Mouse (Mus musculus) forebrain, embryonic 14.5 days (tissue): ENCODE data around the gene Katnb1. TPM values are rescaled to one million over a fixed set of nuclear protein-coding genes. Genes with fewer than 3 reads are reported as not detected.

Source experiments
- ATAC-seq: fragments of 200-750 bp; cut with Nextera tagmentation; 2 replicates; pipeline ENCODE4 v1.8.0; 2017; ENCODE audit warnings: mild to moderate bottlenecking, moderate library complexity
- DNase-seq: peaks from one replicate; pipeline ENCODE4 v3.0.0-alpha.2; 2015; ENCODE audit warnings: low spot score
- H3K27ac ChIP-seq: fragments of 300-500 bp; sonication (generic); 2 replicates; pipeline ENCODE4 v1.5.1; 2014; ENCODE audit warnings: low read depth, mild to moderate bottlenecking, control low read depth, low read length, moderate library complexity
- H3K27me3 ChIP-seq: fragments of 300-500 bp; sonication (generic); replicated peaks from 2 replicates; pipeline ENCODE4 v1.6.1; 2014; ENCODE audit warnings: low read length, control low read depth, mixed read lengths; ENCODE audit not compliant: control insufficient read depth, insufficient read depth
- H3K36me3 ChIP-seq: fragments of 300-500 bp; sonication (generic); 2 replicates; pipeline ENCODE4 v1.6.1; 2014; ENCODE audit warnings: low read length, control low read depth; ENCODE audit not compliant: control insufficient read depth, insufficient read depth
- H3K4me1 ChIP-seq: fragments of 300-500 bp; sonication (generic); 2 replicates; pipeline ENCODE4 v1.6.1; 2014; ENCODE audit warnings: antibody characterized with exemption, low read length, control low read depth; ENCODE audit not compliant: control insufficient read depth, insufficient read depth
- H3K4me2 ChIP-seq: fragments of 300-500 bp; sonication (generic); 2 replicates; pipeline ENCODE4 v1.6.1; 2014; ENCODE audit warnings: mild to moderate bottlenecking, control low read depth, low read length
- H3K4me3 ChIP-seq: fragments of 300-500 bp; sonication (generic); 2 replicates; pipeline ENCODE4 v1.5.1; 2014; ENCODE audit warnings: low read depth, low read length, control low read depth
- H3K9ac ChIP-seq: fragments of 300-500 bp; sonication (generic); 2 replicates; pipeline ENCODE4 v1.6.1; 2014; ENCODE audit warnings: mild to moderate bottlenecking, low read length, control low read depth, moderate library complexity
- H3K9me3 ChIP-seq: fragments of 300-500 bp; sonication (generic); replicated peaks from 2 replicates; pipeline ENCODE4 v1.6.1; 2016; ENCODE audit warnings: low read length, control low read depth, mixed read lengths; ENCODE audit not compliant: control insufficient read depth
- WGBS: fragments of 180-500 bp; shearing (Covaris S2); extraction: QIAGEN DNeasy Blood & Tissue Kit; methylation state at CpG from one replicate; pipeline ENCODE4 v1.1.7; 2014; 5-methylcytosine and 5-hydroxymethylcytosine counted together
- polyA plus RNA-seq: library from polyadenylated mRNA; unstranded; fragments of >200 nt; fragmentation: Nextera tagmentation; extraction: Ambion mirVana; gene quantifications from 2 replicates; pipeline ENCODE4 v1.2.1, GENCODE M21; 2014

The Katnb1 gene
- 26.2 and 37.0 TPM in 2 replicates for polyA plus RNA-seq

GRCm38 (mm10) chr8:95080381-95081341, at the start of gene Katnb1:
Gene Katnb1, plus strand, starts transcription at chr8:95081186.
- under 1% methylated on average over 47 of the region's 47 CpGs for WGBS
- ATAC-seq (peak; percentile 98), DNase-seq (peak; percentile 100)
- Histone ChIP-seq H3K9ac (peak within 1 kb of the TSS; percentile 84), H3K4me2 (peak within 1 kb of the TSS; percentile 64), H3K4me3 (peak within 1 kb of the TSS; percentile 82), H3K9me3 (no peaks in the 10 kb centered on the region), H3K27ac (peak within 1 kb of the TSS; percentile 41; the same call in 1 of the 2 replicates), H3K36me3 (peaks cover 23% of the 10 kb centered on the region), H3K27me3 (no peaks in the 10 kb centered on the region), H3K4me1 (peaks cover 10% of the 10 kb centered on the region)

- Histone ChIP-seq H3K4me2 (no peak overlapping the region), H3K9me3 (no peaks in the 10 kb centered on the region), H3K4me1 (no peaks in the 10 kb centered on the region), H3K36me3 (no peaks in the 10 kb centered on the region), H3K9ac (no peak overlapping the region), H3K4me3 (no peak overlapping the region), H3K27me3 (no peaks in the 10 kb centered on the region), H3K27ac (no peak overlapping the region)
- peak; percentile 44 for DNase-seq
- ATAC-seq, result peak; percentile 68
- 67% methylated on average over 7 of the region's 7 CpGs for WGBS
Observed at GRCm38 (mm10) chr8:95037106-95037925, 43.7 kb upstream of the Katnb1 start.

- H3K9ac ChIP-seq, result no peak overlapping the region
- 74% methylated on average over 6 of the region's 6 CpGs for WGBS
- no peak for DNase-seq
Observed at GRCm38 (mm10) chr8:95041883-95042784, 38.9 kb upstream of the Katnb1 start.

DNA sequence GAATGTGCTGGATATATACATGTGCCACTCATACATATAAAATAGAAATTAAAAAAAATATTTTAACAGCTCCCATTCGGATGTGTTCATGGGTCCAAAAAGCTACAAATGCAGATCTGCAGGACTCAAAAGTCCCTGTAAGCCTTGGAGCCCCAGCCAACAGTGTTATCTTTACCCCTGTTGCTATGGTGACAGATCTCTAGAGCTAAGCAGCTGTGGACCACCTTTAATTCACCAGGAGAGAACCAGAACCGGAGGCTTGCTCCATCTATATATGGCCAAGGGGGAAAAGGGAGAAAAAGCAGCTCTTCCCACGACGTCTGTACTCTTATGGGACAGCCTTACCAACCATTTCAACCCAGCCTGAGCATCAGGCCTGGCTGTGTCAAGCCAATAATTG, 36.2 kb upstream of the Katnb1 start:
- DNase-seq, result no peak
- Histone ChIP-seq H3K27ac (no peak overlapping the region), H3K36me3 (no peaks in the 10 kb centered on the region), H3K4me2 (no peak overlapping the region), H3K4me3 (no peak overlapping the region), H3K4me1 (no peaks in the 10 kb centered on the region), H3K27me3 (no peaks in the 10 kb centered on the region), H3K9ac (no peak overlapping the region), H3K9me3 (no peaks in the 10 kb centered on the region)
- no peak for ATAC-seq
- WGBS, result 74% methylated on average over 4 of the region's 4 CpGs

More at GRCm38 (mm10) chr8:95041883-95042784, 38.9 kb upstream of the Katnb1 start:
- H3K27me3 ChIP-seq, result no peaks in the 10 kb centered on the region
- H3K27ac ChIP-seq, result no peak overlapping the region
- no peaks in the 10 kb centered on the region for H3K9me3 ChIP-seq
- H3K4me3 ChIP-seq, result no peak overlapping the region
- no peak for ATAC-seq
- H3K4me2 ChIP-seq, result no peak overlapping the region
- no peaks in the 10 kb centered on the region for H3K4me1 ChIP-seq
- no peaks in the 10 kb centered on the region for H3K36me3 ChIP-seq

DNA sequence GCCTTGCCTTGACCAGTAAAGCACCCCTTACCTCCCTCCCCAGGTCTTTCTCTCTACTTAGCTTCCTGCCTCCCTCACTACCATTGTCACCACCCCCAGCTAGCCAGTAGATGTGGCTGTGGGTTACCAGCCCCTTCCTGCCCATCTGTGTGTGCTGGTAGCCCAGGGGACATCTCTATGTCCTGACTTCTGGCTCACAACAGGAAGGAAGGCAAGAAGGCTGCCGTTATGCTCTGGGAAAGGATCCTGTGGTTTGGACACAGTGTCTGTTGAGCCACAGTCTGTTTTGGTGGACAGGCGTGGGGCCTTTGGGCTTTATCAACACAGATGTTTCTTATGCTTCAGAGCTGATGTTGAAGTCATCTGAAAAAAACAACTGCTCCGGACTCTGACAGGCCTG, 34.0 kb upstream of the Katnb1 start:
- no peaks in the 10 kb centered on the region for H3K36me3 ChIP-seq
- WGBS, result 70% methylated on average over 3 of the region's 3 CpGs
- H3K4me1 ChIP-seq, result no peaks in the 10 kb centered on the region
- H3K4me3 ChIP-seq, result no peak overlapping the region
- H3K27me3 ChIP-seq, result no peaks in the 10 kb centered on the region
- no peak overlapping the region for H3K4me2 ChIP-seq
- H3K9ac ChIP-seq, result no peak overlapping the region
- ATAC-seq, result no peak
- DNase-seq, result no peak
- H3K9me3 ChIP-seq, result no peaks in the 10 kb centered on the region
- H3K27ac ChIP-seq, result no peak overlapping the region

DNA sequence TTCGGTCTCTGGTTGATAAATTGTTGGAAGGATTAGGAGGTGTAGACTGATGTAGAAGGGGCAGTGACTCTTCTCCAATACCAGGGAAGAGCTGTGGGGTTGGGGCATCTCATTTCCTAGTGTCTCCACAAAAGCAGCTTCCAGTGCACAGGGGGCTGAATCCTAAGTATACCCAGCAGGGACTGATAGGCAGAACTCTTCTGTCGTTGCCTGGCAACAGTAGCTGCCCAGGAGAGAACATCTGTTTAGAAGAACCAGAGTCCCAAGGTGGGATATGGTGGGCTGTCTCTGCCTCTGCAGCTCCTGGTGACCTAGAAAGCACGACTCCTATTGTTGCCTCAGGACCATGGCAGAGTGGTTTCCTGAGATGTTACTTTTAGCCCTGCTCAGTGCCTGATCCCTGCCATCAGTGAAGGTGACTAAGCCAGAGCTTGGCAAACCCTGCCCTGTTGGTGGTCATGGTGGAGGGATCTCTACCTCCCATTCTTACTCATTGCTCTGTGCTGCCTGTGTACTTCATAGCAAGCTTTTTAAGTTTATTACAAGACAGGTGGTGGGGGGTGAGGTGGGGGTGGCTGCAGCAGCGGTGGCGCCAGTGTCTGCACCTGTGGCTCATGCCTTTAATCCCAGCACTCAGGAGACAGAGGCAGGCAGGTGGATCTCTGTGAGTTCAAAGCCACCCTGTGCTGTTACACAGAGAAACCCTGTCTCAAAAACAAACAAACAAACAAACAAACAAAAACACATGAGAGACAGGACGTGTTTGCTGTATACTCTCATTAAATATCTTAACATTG, 32.9 kb upstream of the Katnb1 start:
- Histone ChIP-seq H3K9ac (no peak overlapping the region), H3K4me2 (no peak overlapping the region), H3K36me3 (no peaks in the 10 kb centered on the region), H3K9me3 (no peaks in the 10 kb centered on the region), H3K4me1 (no peaks in the 10 kb centered on the region), H3K27ac (no peak overlapping the region), H3K27me3 (no peaks in the 10 kb centered on the region), H3K4me3 (no peak overlapping the region)
- no peak for DNase-seq
- no peak for ATAC-seq
- WGBS, result 68% methylated on average over 6 of the region's 6 CpGs

GRCm38 (mm10) chr8:95049636-95050035, 31.4 kb upstream of the Katnb1 start:
- ATAC-seq (no peak), DNase-seq (no peak)
- no peaks in the 10 kb centered on the region for H3K4me1 ChIP-seq
- no peak overlapping the region for H3K27ac ChIP-seq
- H3K9ac ChIP-seq, result no peak overlapping the region
- no peak overlapping the region for H3K4me3 ChIP-seq
- H3K27me3 ChIP-seq, result no peaks in the 10 kb centered on the region
- no peaks in the 10 kb centered on the region for H3K36me3 ChIP-seq
- H3K4me2 ChIP-seq, result no peak overlapping the region
- H3K9me3 ChIP-seq, result no peaks in the 10 kb centered on the region
- 87% methylated on average over 2 of the region's 2 CpGs for WGBS

GRCm38 (mm10) chr8:95054438-95054837, 26.5 kb upstream of the Katnb1 start:
- Histone ChIP-seq H3K4me3 (no peak overlapping the region), H3K27ac (no peak overlapping the region), H3K36me3 (no peaks in the 10 kb centered on the region), H3K4me2 (no peak overlapping the region), H3K9me3 (no peaks in the 10 kb centered on the region), H3K9ac (no peak overlapping the region), H3K4me1 (no peaks in the 10 kb centered on the region), H3K27me3 (no peaks in the 10 kb centered on the region)
- DNase-seq, result no peak
- WGBS, result 65% methylated on average over 6 of the region's 6 CpGs
- no peak for ATAC-seq
